Mouse (Mus musculus): ENCODE measurements around the gene Gm11992. TPM values are rescaled to one million over a fixed set of nuclear protein-coding genes. Genes with fewer than 3 reads are reported as not detected.

Gene Gm11992
- polyA plus RNA-seq (2014; fragmentation: Nextera tagmentation; extraction: Ambion mirVana): 0.36 TPM in 2 replicates

DNA sequence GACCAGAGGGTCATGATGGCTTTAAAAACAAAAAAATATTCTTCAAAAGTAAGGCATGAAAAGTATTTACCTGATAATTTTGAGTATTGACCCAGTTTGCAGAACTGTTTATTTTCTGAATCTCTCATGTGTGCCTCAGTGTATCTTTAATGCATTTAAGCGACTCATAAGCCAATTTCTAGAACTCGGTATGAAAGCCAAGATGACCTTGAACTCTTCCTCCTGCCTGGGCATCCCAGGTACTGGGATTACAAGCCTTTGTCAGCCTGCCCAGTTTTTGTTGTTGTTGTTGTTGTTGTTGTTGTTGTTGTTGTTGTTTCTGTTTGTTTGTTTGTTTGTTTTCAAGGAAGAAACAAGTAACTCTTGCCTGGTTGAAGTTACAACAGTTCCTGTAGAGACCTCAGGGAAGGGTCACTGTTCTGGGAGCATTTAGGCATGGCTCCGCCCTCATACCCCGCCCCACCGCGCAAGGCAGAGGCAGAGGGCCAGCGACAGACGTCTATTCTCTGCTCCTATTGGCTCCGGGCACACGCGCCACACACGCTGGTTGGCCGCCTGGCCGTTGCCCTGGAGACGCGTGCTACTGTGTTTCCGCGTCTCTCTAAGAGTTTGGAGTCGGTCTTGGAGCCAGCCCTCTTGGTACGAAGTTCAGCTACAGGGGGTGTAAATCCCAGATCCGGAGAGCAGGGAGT, at the start of gene Gm11992:
Gm11992 (plus strand) TSS at position 584 of the 692 bp plus-strand sequence.
- Histone ChIP-seq H3K4me2 (peak within 1 kb of the TSS; percentile 91), H3K9me3 (ENCODE audit: control insufficient read depth, low read length) (no peaks in the 10 kb centered on the region), H3K27ac (ENCODE audit: low read depth, low read length) (no peak within 1 kb of the TSS), H3K27me3 (replicated peaks; ENCODE audit: control insufficient read depth, insufficient read depth, low read length) (peaks cover 20% of the 10 kb centered on the region), H3K36me3 (ENCODE audit: control insufficient read depth, insufficient read depth, low read length) (no peaks in the 10 kb centered on the region), H3K9ac (ENCODE audit: low read depth, low read length) (peak within 1 kb of the TSS; percentile 27; the same call in 1 of the 2 replicates), H3K4me1 (replicated peaks; ENCODE audit: control insufficient read depth, insufficient read depth, low read length) (no peaks in the 10 kb centered on the region), H3K4me3 (ENCODE audit: low read depth, low read length) (peak within 1 kb of the TSS; percentile 57)
- WGBS: 5% methylated on average over 21 of the region's 21 CpGs
- ATAC-seq (replicated peaks; ENCODE audit: low FRiP score) (peak; percentile 100), DNase-seq (ENCODE audit: low spot score) (peak; percentile 76)

DNA sequence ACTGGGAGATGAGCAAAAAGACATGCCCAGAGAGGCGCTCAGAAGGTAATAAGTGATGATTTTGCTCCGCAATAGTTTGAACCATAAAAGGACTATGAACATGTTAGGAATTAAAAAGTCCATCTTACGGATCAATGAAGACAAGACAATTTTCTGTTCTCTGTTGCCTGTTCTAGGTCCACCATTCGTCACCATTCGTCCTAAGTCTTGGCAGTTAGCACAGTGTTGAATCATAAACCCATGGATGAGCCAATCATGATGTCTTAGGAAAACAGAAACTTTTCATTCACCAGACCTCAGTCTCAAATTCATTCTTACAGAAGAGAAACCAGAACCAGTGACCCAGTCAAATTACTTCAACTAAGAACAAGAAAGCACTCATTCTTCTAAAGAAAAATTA, 39.6 kb upstream of the Gm11992 start:
- Histone ChIP-seq H3K27me3 (replicated peaks; ENCODE audit: control insufficient read depth, insufficient read depth, low read length) (no peaks in the 10 kb centered on the region), H3K4me1 (replicated peaks; ENCODE audit: control insufficient read depth, insufficient read depth, low read length) (peaks cover 6% of the 10 kb centered on the region), H3K9ac (ENCODE audit: low read depth, low read length) (no peak overlapping the region), H3K4me2 (no peak overlapping the region), H3K9me3 (ENCODE audit: control insufficient read depth, low read length) (no peaks in the 10 kb centered on the region), H3K27ac (ENCODE audit: low read depth, low read length) (no peak overlapping the region), H3K4me3 (ENCODE audit: low read depth, low read length) (no peak overlapping the region), H3K36me3 (ENCODE audit: control insufficient read depth, insufficient read depth, low read length) (peaks cover 24% of the 10 kb centered on the region)
- ATAC-seq (replicated peaks; ENCODE audit: low FRiP score) (no peak), DNase-seq (ENCODE audit: low spot score) (no peak)
- WGBS: 88% methylated on average over 5 of the region's 5 CpGs

DNA sequence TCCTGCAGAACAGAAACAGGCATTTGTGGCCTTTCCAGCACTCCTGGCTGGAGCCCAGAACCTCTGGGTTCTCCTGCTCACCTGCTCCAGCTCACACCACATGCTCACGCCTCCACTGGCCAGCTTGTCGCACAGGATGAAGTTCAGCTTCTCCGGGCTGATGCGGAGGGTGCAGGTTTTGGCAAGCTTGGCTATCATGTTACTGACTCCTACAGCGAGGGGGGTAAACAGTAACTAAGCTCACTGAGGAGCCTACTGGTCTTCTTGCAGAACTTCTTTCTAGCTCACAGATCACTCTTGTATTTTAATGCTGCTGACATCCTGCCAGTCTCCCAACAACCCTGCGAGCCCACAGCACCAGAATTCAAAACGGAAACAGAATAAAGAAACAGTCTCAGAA, 38.0 kb upstream of the Gm11992 start:
- H3K9ac ChIP-seq (ENCODE audit: low read depth, low read length): peak overlapping the region; percentile 96
- H3K4me2 ChIP-seq: peak overlapping the region; percentile 92
- H3K9me3 ChIP-seq (ENCODE audit: control insufficient read depth, low read length): no peaks in the 10 kb centered on the region
- peak overlapping the region; percentile 89 for H3K27ac ChIP-seq (ENCODE audit: low read depth, low read length)
- peak overlapping the region; percentile 81 for H3K4me3 ChIP-seq (ENCODE audit: low read depth, low read length)
- DNase-seq (ENCODE audit: low spot score): no peak
- H3K4me1 ChIP-seq (replicated peaks; ENCODE audit: control insufficient read depth, insufficient read depth, low read length): peaks cover 6% of the 10 kb centered on the region
- ATAC-seq (replicated peaks; ENCODE audit: low FRiP score): peak; percentile 66
- under 1% methylated on average over 7 of the region's 7 CpGs for WGBS
- H3K36me3 ChIP-seq (ENCODE audit: control insufficient read depth, insufficient read depth, low read length): peaks cover 11% of the 10 kb centered on the region; the same call in 1 of the 2 replicates
- H3K27me3 ChIP-seq (replicated peaks; ENCODE audit: control insufficient read depth, insufficient read depth, low read length): no peaks in the 10 kb centered on the region; the same call in 1 of the 2 replicates

DNA sequence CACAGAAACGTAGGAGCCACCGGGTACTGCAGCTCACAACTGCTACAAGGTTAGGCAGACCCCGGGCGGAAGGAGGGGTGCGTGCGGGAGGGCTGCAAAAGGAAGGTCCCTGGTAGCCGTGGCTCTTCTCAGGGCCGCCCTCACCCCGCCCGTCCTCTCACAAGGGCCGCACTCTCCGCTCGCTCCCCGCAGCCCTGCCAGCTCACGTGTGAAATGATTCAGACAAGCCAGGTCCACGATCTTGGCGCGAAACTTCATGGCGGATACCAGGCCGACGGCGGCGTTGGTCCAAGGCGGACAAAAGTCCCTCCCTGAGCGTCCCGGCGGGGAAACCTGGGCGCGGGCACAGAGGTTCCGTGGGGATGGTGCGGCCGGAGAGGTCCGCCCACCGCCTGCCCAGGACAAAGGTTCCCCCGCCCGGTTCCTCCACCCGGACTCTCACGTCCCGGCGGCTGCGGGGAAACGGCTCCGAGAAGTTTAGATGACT, 37.5 kb upstream of the Gm11992 start, which contains the start of gene Hus1:
Hus1 (minus strand) TSS at position 339 of the 487 bp plus-strand sequence.
- under 1% methylated on average over 43 of the region's 43 CpGs for WGBS
- Histone ChIP-seq H3K4me2 (peak within 1 kb of the TSS; percentile 92), H3K36me3 (ENCODE audit: control insufficient read depth, insufficient read depth, low read length) (peaks cover 8% of the 10 kb centered on the region; the same call in 1 of the 2 replicates), H3K27me3 (replicated peaks; ENCODE audit: control insufficient read depth, insufficient read depth, low read length) (no peaks in the 10 kb centered on the region; the same call in 1 of the 2 replicates), H3K4me3 (ENCODE audit: low read depth, low read length) (peak within 1 kb of the TSS; percentile 81), H3K9me3 (ENCODE audit: control insufficient read depth, low read length) (no peaks in the 10 kb centered on the region), H3K27ac (ENCODE audit: low read depth, low read length) (peak within 1 kb of the TSS; percentile 89), H3K4me1 (replicated peaks; ENCODE audit: control insufficient read depth, insufficient read depth, low read length) (peaks cover 6% of the 10 kb centered on the region), H3K9ac (ENCODE audit: low read depth, low read length) (peak within 1 kb of the TSS; percentile 96)
- ATAC-seq (replicated peaks; ENCODE audit: low FRiP score) (peak; percentile 96), DNase-seq (ENCODE audit: low spot score) (peak; percentile 90)

DNA sequence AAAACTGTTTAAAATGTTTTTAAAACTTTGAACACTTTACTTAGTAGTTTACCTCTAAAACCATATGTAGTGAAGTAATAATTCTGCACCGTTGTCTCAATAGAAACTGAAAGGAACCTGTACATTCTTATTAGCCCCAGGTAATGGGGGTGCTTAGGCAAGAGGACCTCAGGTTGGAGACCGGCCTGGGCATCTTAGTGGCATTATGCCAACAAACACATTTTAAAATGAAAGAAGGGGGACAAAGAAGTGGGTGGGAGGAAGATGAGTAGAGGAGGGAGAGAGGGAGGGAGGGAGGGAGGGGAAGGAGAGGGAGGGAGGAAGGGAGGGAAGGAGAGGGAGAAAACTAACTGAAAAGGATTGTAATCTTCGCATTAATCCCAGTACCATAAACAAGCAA, 37.0 kb upstream of the Gm11992 start:
- H3K4me3 ChIP-seq (ENCODE audit: low read depth, low read length): peak overlapping the region; percentile 81
- peak overlapping the region; percentile 96 for H3K9ac ChIP-seq (ENCODE audit: low read depth, low read length)
- ATAC-seq (replicated peaks; ENCODE audit: low FRiP score) (peak; percentile 43), DNase-seq (ENCODE audit: low spot score) (no peak)
- peaks cover 6% of the 10 kb centered on the region for H3K4me1 ChIP-seq (replicated peaks; ENCODE audit: control insufficient read depth, insufficient read depth, low read length)
- no peaks in the 10 kb centered on the region; the same call in 1 of the 2 replicates for H3K27me3 ChIP-seq (replicated peaks; ENCODE audit: control insufficient read depth, insufficient read depth, low read length)
- peaks cover 5% of the 10 kb centered on the region; the same call in 1 of the 2 replicates for H3K36me3 ChIP-seq (ENCODE audit: control insufficient read depth, insufficient read depth, low read length)
- 3% methylated on average over 3 of the region's 3 CpGs for WGBS
- H3K9me3 ChIP-seq (ENCODE audit: control insufficient read depth, low read length): no peaks in the 10 kb centered on the region
- peak overlapping the region; percentile 89; the same call in 1 of the 2 replicates for H3K27ac ChIP-seq (ENCODE audit: low read depth, low read length)
- H3K4me2 ChIP-seq: peak overlapping the region; percentile 92

DNA sequence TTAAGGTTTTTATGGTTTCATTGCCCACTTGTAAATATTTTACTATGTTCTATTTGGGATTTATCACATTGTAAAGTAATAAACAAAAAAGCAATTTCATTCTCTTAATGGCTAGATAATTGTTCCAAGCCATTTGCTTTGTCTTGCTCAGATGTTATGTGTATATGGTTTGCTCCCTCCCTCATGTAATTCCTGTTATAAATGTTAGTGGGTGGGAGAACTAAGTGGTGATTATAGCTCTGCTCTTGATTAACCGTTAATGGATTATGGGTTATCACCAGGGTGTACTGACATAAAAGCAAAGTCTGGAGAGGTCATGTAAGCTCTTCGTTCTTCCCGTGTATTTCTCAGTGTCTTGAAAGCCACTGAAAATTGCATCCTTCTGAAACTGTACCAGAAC, 33.7 kb upstream of the Gm11992 start:
- H3K36me3 ChIP-seq (ENCODE audit: control insufficient read depth, insufficient read depth, low read length): no peaks in the 10 kb centered on the region
- H3K4me1 ChIP-seq (replicated peaks; ENCODE audit: control insufficient read depth, insufficient read depth, low read length): peaks cover 3% of the 10 kb centered on the region
- H3K4me3 ChIP-seq (ENCODE audit: low read depth, low read length): no peak overlapping the region
- no peak overlapping the region for H3K27ac ChIP-seq (ENCODE audit: low read depth, low read length)
- 82% methylated on average over 3 of the region's 3 CpGs for WGBS
- H3K9ac ChIP-seq (ENCODE audit: low read depth, low read length): no peak overlapping the region
- DNase-seq (ENCODE audit: low spot score): no peak
- no peak overlapping the region for H3K4me2 ChIP-seq
- no peaks in the 10 kb centered on the region for H3K9me3 ChIP-seq (ENCODE audit: control insufficient read depth, low read length)
- no peak for ATAC-seq (replicated peaks; ENCODE audit: low FRiP score)
- H3K27me3 ChIP-seq (replicated peaks; ENCODE audit: control insufficient read depth, insufficient read depth, low read length): no peaks in the 10 kb centered on the region; the same call in 1 of the 2 replicates

DNA sequence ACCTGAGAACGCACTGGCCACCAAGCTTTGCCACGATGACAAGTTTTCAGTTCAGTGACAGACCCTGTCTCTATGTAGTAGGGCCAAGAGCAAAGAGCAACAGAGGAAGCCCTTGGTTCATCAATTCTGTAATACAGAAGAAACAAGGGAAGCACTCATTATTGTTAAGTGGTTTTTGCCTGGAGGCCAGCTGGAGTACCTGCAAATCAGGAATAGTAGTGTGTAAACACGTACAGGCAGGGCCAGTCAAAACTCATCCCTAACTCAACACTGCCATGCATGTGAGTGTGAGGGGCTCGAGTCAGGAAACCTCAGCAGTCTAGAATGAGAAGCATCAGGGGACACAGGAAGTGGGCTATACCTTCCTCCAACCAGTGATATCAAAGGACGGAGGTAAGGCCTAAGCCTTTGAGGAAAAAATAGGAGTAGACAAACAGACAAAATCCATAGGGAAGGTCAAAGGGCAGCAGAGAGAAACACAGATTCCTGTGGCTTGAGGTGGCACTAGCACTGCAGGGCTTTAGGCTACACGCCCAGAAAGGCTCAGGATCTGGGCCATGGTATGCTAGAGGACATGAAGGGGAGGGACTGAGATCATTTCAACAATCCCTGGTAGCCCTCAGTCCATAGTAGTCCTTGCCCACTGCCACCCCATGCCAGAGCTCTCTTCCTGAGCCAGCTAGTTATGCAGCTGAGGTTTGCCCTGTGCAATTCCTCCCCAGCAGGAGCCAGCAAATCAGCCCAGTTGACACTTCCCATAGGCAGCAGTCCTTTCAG, 29.7 kb upstream of the Gm11992 start:
- H3K4me2 ChIP-seq: no peak overlapping the region
- DNase-seq (ENCODE audit: low spot score): no peak
- H3K27me3 ChIP-seq (replicated peaks; ENCODE audit: control insufficient read depth, insufficient read depth, low read length): no peaks in the 10 kb centered on the region; the same call in 1 of the 2 replicates
- H3K9ac ChIP-seq (ENCODE audit: low read depth, low read length): no peak overlapping the region
- no peak for ATAC-seq (replicated peaks; ENCODE audit: low FRiP score)
- H3K27ac ChIP-seq (ENCODE audit: low read depth, low read length): no peak overlapping the region
- no peaks in the 10 kb centered on the region for H3K4me1 ChIP-seq (replicated peaks; ENCODE audit: control insufficient read depth, insufficient read depth, low read length)
- no peaks in the 10 kb centered on the region for H3K36me3 ChIP-seq (ENCODE audit: control insufficient read depth, insufficient read depth, low read length)
- no peaks in the 10 kb centered on the region for H3K9me3 ChIP-seq (ENCODE audit: control insufficient read depth, low read length)
- WGBS: 59% methylated on average over 6 of the region's 6 CpGs
- H3K4me3 ChIP-seq (ENCODE audit: low read depth, low read length): no peak overlapping the region

DNA sequence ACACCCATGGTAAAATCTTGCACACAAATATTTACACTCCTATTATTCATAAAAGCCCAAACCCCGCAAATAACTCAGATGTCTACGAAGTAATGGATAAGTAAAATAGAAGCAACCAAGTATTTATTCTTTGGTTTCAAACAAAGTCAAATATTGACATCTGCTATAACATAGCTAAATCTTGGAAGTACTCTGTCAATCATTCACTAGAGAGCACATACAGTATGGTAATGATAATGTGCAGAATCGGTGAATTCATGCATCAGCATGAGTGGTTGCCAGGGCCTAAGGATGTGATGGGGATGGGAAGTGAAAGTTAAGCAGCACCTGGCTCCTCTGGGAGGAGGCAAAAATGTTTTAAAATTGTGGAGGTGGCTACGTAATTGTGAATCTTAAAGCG, 28.2 kb upstream of the Gm11992 start:
- no peaks in the 10 kb centered on the region for H3K9me3 ChIP-seq (ENCODE audit: control insufficient read depth, low read length)
- no peaks in the 10 kb centered on the region for H3K36me3 ChIP-seq (ENCODE audit: control insufficient read depth, insufficient read depth, low read length)
- 85% methylated on average over 5 of the region's 5 CpGs for WGBS
- H3K27ac ChIP-seq (ENCODE audit: low read depth, low read length): no peak overlapping the region
- H3K4me3 ChIP-seq (ENCODE audit: low read depth, low read length): no peak overlapping the region
- ATAC-seq (replicated peaks; ENCODE audit: low FRiP score) (no peak), DNase-seq (ENCODE audit: low spot score) (no peak)
- no peaks in the 10 kb centered on the region for H3K27me3 ChIP-seq (replicated peaks; ENCODE audit: control insufficient read depth, insufficient read depth, low read length)
- no peak overlapping the region for H3K4me2 ChIP-seq
- no peak overlapping the region for H3K9ac ChIP-seq (ENCODE audit: low read depth, low read length)
- H3K4me1 ChIP-seq (replicated peaks; ENCODE audit: control insufficient read depth, insufficient read depth, low read length): no peaks in the 10 kb centered on the region

Measured in liver, embryonic 11.5 days (tissue).